Mouse (Mus musculus) bone marrow, adult 2 months (tissue): Measurements from ENCODE around the gene Ctnnbip1.

Experiments used
- CTCF ChIP-seq: fragments of 200-500 bp; IDR thresholded peaks from 2 replicates; pipeline ENCODE4 v1.5.1; 2011; ENCODE audit warnings: low read length, control low read depth; ENCODE audit not compliant: control insufficient read depth, insufficient read depth
- POLR2A ChIP-seq: fragments of 200-500 bp; IDR thresholded peaks from 2 replicates; pipeline ENCODE4 v1.6.1; 2011; ENCODE audit warnings: low read depth, mild to moderate bottlenecking, control low read depth, low read length, borderline replicate concordance; ENCODE audit not compliant: control insufficient read depth

DNA sequence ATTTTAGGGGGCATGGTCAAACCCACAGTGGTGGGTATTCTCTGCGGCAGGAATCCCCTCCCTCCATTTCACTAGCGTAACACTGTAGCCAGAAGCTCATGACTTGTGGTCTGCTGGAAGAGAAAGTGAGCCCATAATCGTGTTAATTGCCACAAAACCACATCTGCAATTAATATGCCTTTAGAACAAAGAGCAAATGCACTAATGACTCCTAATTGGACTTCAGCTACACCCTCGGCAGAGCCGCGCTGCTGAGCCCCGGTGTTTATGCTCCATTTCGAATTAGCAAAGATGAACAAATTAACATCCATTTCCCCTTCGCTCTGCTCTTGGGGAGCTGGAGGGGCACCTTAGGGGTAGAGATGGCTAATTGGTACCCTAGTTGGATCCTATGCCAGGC is 58.0 kb downstream of the Ctnnbip1 start:
- no peak for TF ChIP-seq CTCF
- no peak for TF ChIP-seq POLR2A
